Mouse (Mus musculus): ENCODE data around the gene Cypt4.

DNA sequence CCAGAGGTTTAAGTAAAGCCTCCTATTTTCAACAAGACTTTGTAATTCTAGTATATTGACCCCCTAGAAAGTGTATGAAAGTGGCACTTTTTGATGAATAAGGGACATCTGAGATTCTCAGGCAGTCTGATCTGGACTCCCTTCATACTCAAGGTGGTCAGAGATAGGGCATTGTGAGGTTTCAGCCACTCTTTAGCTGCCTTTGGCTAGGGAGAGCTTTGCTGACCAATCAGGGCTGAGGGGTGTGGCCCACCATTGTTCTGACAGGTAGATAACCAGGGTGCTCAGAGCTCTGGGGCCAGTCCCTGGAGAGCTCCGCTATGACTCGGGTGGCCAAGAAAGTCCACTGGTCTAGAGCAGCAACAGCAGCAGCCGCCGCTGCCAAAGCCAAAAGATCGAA, at the start of gene Cypt4:
- TF ChIP-seq CTCF (IDR thresholded peaks at IDR 0.05; ENCODE audit: borderline replicate concordance, extremely low read depth, insufficient read depth, insufficient read length) (no peak), POLR2A (IDR thresholded peaks at IDR 0.05; ENCODE audit: borderline replicate concordance, extremely low read depth, insufficient read depth, insufficient read length, poor library complexity, severe bottlenecking) (no peak)
